Mouse (Mus musculus) hindbrain, embryonic 13.5 days (tissue): ENCODE data around the gene 1110059G10Rik. TPM values are rescaled to one million over a fixed set of nuclear protein-coding genes. Genes with fewer than 3 reads are reported as not detected.

ENCODE experiments used
- ATAC-seq: fragments of 200-750 bp; cut with Nextera tagmentation; 2 replicates; pipeline ENCODE4 v1.8.0; 2017; ENCODE audit warnings: moderate TSS enrichment; ENCODE audit not compliant: low FRiP score
- H3K27ac ChIP-seq: fragments of 300-500 bp; sonication (generic); 2 replicates; pipeline ENCODE4 v1.5.1; 2015; ENCODE audit warnings: inconsistent platforms, mild to moderate bottlenecking, moderate library complexity
- H3K27me3 ChIP-seq: fragments of 300-500 bp; sonication (generic); 2 replicates; pipeline ENCODE4 v1.6.1; 2015; ENCODE audit warnings: mild to moderate bottlenecking, inconsistent platforms
- H3K36me3 ChIP-seq: fragments of 300-500 bp; sonication (generic); 2 replicates; pipeline ENCODE4 v1.6.1; 2015; ENCODE audit warnings: mild to moderate bottlenecking, inconsistent platforms
- H3K4me1 ChIP-seq: fragments of 300-500 bp; sonication (generic); replicated peaks from 2 replicates; pipeline ENCODE4 v1.6.1; 2015; ENCODE audit warnings: inconsistent platforms
- H3K4me2 ChIP-seq: fragments of 300-500 bp; sonication (generic); 2 replicates; pipeline ENCODE4 v1.6.1; 2015; ENCODE audit warnings: inconsistent platforms, mild to moderate bottlenecking, moderate library complexity
- H3K4me3 ChIP-seq: fragments of 300-500 bp; sonication (generic); 2 replicates; pipeline ENCODE4 v1.5.1; 2015; ENCODE audit warnings: mild to moderate bottlenecking, inconsistent platforms
- H3K9ac ChIP-seq: fragments of 300-500 bp; sonication (generic); 2 replicates; pipeline ENCODE4 v1.6.1; 2015; ENCODE audit warnings: mild to moderate bottlenecking, inconsistent platforms
- H3K9me3 ChIP-seq: fragments of 300-500 bp; sonication (generic); 2 replicates; pipeline ENCODE4 v1.6.1; 2016; ENCODE audit warnings: inconsistent platforms
- WGBS: fragments of 180-500 bp; shearing (Covaris S2); methylation state at CpG from one replicate; pipeline ENCODE4 v1.1.7; 2015; 5-methylcytosine and 5-hydroxymethylcytosine counted together
- polyA plus RNA-seq: library from polyadenylated mRNA; unstranded; fragments of >200 nt; fragmentation: Nextera tagmentation; extraction: Ambion mirVana; gene quantifications from 2 replicates; pipeline ENCODE4 v1.2.1, GENCODE M21; 2015

Gene 1110059G10Rik
- polyA plus RNA-seq: 32.1 and 34.9 TPM in 2 replicates

GRCm38 (mm10) chr9:122950643-122951475, at the start of gene 1110059G10Rik, which contains the start of gene Kif15:
TSS of gene 1110059G10Rik (minus strand) at chr9:122951000.
TSS of gene Kif15 (plus strand) at chr9:122951046.
- Histone ChIP-seq H3K27ac (peak within 1 kb of the TSS; percentile 86), H3K4me3 (peak within 1 kb of the TSS; percentile 75), H3K36me3 (peaks cover 14% of the 10 kb centered on the region), H3K27me3 (no peaks in the 10 kb centered on the region), H3K9ac (peak within 1 kb of the TSS; percentile 86), H3K4me2 (peak within 1 kb of the TSS; percentile 88), H3K4me1 (peaks cover 14% of the 10 kb centered on the region), H3K9me3 (no peaks in the 10 kb centered on the region)
- ATAC-seq: peak; percentile 97
- under 1% methylated on average over 64 of the region's 64 CpGs for WGBS

GRCm38 (mm10) chr9:122999193-122999586, 48.4 kb upstream of the 1110059G10Rik start:
- no peaks in the 10 kb centered on the region for H3K27me3 ChIP-seq
- ATAC-seq: no peak
- H3K4me2 ChIP-seq: no peak overlapping the region
- H3K4me3 ChIP-seq: no peak overlapping the region
- H3K4me1 ChIP-seq: no peaks in the 10 kb centered on the region
- H3K36me3 ChIP-seq: peaks cover 4% of the 10 kb centered on the region
- no peaks in the 10 kb centered on the region for H3K9me3 ChIP-seq
- no peak overlapping the region for H3K9ac ChIP-seq
- no peak overlapping the region for H3K27ac ChIP-seq
- 98% methylated on average over 4 of the region's 4 CpGs for WGBS

GRCm38 (mm10) chr9:122998406-122999192, 47.8 kb upstream of the 1110059G10Rik start:
- H3K9me3 ChIP-seq: no peaks in the 10 kb centered on the region
- no peak overlapping the region for H3K4me3 ChIP-seq
- no peak overlapping the region for H3K9ac ChIP-seq
- H3K4me1 ChIP-seq: no peaks in the 10 kb centered on the region
- H3K27ac ChIP-seq: no peak overlapping the region
- H3K36me3 ChIP-seq: peaks cover 4% of the 10 kb centered on the region; the same call in 1 of the 2 replicates
- no peak overlapping the region for H3K4me2 ChIP-seq
- ATAC-seq: no peak
- no peaks in the 10 kb centered on the region for H3K27me3 ChIP-seq
- WGBS: 97% methylated on average over 10 of the region's 10 CpGs

GRCm38 (mm10) chr9:122928915-122929314, 21.9 kb downstream of the 1110059G10Rik start:
- no peak for ATAC-seq
- no peak overlapping the region for H3K9ac ChIP-seq
- peaks cover under 1% of the 10 kb centered on the region for H3K4me1 ChIP-seq
- H3K4me3 ChIP-seq: no peak overlapping the region
- no peak overlapping the region for H3K27ac ChIP-seq
- H3K36me3 ChIP-seq: peaks cover 83% of the 10 kb centered on the region
- 97% methylated on average over 3 of the region's 3 CpGs for WGBS
- no peaks in the 10 kb centered on the region for H3K27me3 ChIP-seq
- H3K4me2 ChIP-seq: no peak overlapping the region
- H3K9me3 ChIP-seq: no peaks in the 10 kb centered on the region

GRCm38 (mm10) chr9:122922936-122923381, 27.8 kb downstream of the 1110059G10Rik start, which contains the start of gene Zfp105:
TSS of gene Zfp105 (plus strand) at chr9:122923072.
- peak within 1 kb of the TSS; percentile 80 for H3K4me3 ChIP-seq
- H3K9ac ChIP-seq: peak within 1 kb of the TSS; percentile 97
- peaks cover 15% of the 10 kb centered on the region for H3K27me3 ChIP-seq
- no peaks in the 10 kb centered on the region for H3K9me3 ChIP-seq
- ATAC-seq: peak; percentile 99
- H3K4me1 ChIP-seq: peaks cover 5% of the 10 kb centered on the region
- peaks cover 32% of the 10 kb centered on the region for H3K36me3 ChIP-seq
- WGBS: under 1% methylated on average over 43 of the region's 43 CpGs
- H3K4me2 ChIP-seq: peak within 1 kb of the TSS; percentile 61
- peak within 1 kb of the TSS; percentile 90 for H3K27ac ChIP-seq

- Histone ChIP-seq H3K9ac (peak overlapping the region; percentile 97), H3K4me2 (peak overlapping the region; percentile 61), H3K36me3 (peaks cover 27% of the 10 kb centered on the region), H3K27me3 (peaks cover 15% of the 10 kb centered on the region), H3K4me3 (peak overlapping the region; percentile 80), H3K4me1 (peaks cover 5% of the 10 kb centered on the region), H3K27ac (0 out of 2 replicates have a peak overlapping the region, but pooled peaks have one; percentile 90), H3K9me3 (no peaks in the 10 kb centered on the region)
- peak; percentile 78 for ATAC-seq
- 27% methylated on average over 3 of the region's 3 CpGs for WGBS
Measured at GRCm38 (mm10) chr9:122922436-122922835, 28.4 kb downstream of the 1110059G10Rik start.

GRCm38 (mm10) chr9:122902717-122903535, 47.9 kb downstream of the 1110059G10Rik start:
- WGBS: 15% methylated on average over 32 of the region's 32 CpGs
- Histone ChIP-seq H3K4me1 (peaks cover 16% of the 10 kb centered on the region), H3K27ac (peak overlapping the region; percentile 81), H3K9me3 (peaks cover 3% of the 10 kb centered on the region), H3K4me3 (peak overlapping the region; percentile 54), H3K36me3 (peaks cover 22% of the 10 kb centered on the region), H3K27me3 (no peaks in the 10 kb centered on the region), H3K4me2 (peak overlapping the region; percentile 71), H3K9ac (peak overlapping the region; percentile 82)
- ATAC-seq: peak; percentile 99

GRCm38 (mm10) chr9:122901047-122901446, 49.8 kb downstream of the 1110059G10Rik start:
- Histone ChIP-seq H3K4me3 (no peak overlapping the region), H3K4me2 (no peak overlapping the region), H3K27ac (no peak overlapping the region), H3K27me3 (no peaks in the 10 kb centered on the region), H3K4me1 (peaks cover 16% of the 10 kb centered on the region), H3K9ac (no peak overlapping the region), H3K36me3 (peaks cover 19% of the 10 kb centered on the region), H3K9me3 (peaks cover 1% of the 10 kb centered on the region; the same call in 1 of the 2 replicates)
- no peak for ATAC-seq
- 92% methylated on average over 2 of the region's 2 CpGs for WGBS

Other genes starting within 250 kb of the 1110059G10Rik start
- not detected in 2 replicates for gene Topaz1, start 203.7 kb downstream of the 1110059G10Rik start, polyA plus RNA-seq
- gene Tcaim, start 145.5 kb downstream of the 1110059G10Rik start, polyA plus RNA-seq: 7.4 and 7.9 TPM in 2 replicates
- 0.51 and 0.56 TPM in 2 replicates for gene Gm35549, start 107.0 kb downstream of the 1110059G10Rik start, polyA plus RNA-seq
- 96.8 and 102 TPM in 2 replicates for gene Zfp445, start 85.0 kb downstream of the 1110059G10Rik start, polyA plus RNA-seq
- 3.9 and 4.5 TPM in 2 replicates for gene Zkscan7, start 65.3 kb downstream of the 1110059G10Rik start, polyA plus RNA-seq
- gene Zfp105, start 27.9 kb downstream of the 1110059G10Rik start, polyA plus RNA-seq: 24.8 and 24.9 TPM in 2 replicates
- gene Kif15, start within 50 bp of the 1110059G10Rik start, polyA plus RNA-seq: 14.8 and 16.6 TPM in 2 replicates
- gene Tmem42, start 70.3 kb upstream of the 1110059G10Rik start, polyA plus RNA-seq: 23.8 and 25.0 TPM in 2 replicates
- gene Tgm4, start 83.7 kb upstream of the 1110059G10Rik start, polyA plus RNA-seq: 0.48 and 0.55 TPM in 2 replicates
- gene Zdhhc3, start 162.2 kb upstream of the 1110059G10Rik start, polyA plus RNA-seq: 81.8 TPM in 2 replicates
- gene Exosc7, start 162.2 kb upstream of the 1110059G10Rik start, polyA plus RNA-seq: 75.8 and 78.1 TPM in 2 replicates
- 0.62 and 0.93 TPM in 2 replicates for gene Clec3b, start 199.9 kb upstream of the 1110059G10Rik start, polyA plus RNA-seq